Mouse (Mus musculus) ES-Bruce4 (cell line): ENCODE results near the gene Nrm.

Source experiments
- CTCF ChIP-seq: IDR thresholded peaks from one replicate; pipeline ENCODE4 v1.8.1; 2011; ENCODE audit warnings: low read depth, low read length
- POLR2A ChIP-seq: IDR thresholded peaks from one replicate; pipeline ENCODE4 v1.8.1; 2011; ENCODE audit warnings: low read length; ENCODE audit not compliant: insufficient read depth

GRCm38 (mm10) chr17:35870884-35871696, 10.0 kb downstream of the Nrm start:
- TF ChIP-seq CTCF (peak; percentile 42), POLR2A (no peak)
